Comparison of ENCODE assay signal across 7 mouse cellular contexts in the genomic region with DNA sequence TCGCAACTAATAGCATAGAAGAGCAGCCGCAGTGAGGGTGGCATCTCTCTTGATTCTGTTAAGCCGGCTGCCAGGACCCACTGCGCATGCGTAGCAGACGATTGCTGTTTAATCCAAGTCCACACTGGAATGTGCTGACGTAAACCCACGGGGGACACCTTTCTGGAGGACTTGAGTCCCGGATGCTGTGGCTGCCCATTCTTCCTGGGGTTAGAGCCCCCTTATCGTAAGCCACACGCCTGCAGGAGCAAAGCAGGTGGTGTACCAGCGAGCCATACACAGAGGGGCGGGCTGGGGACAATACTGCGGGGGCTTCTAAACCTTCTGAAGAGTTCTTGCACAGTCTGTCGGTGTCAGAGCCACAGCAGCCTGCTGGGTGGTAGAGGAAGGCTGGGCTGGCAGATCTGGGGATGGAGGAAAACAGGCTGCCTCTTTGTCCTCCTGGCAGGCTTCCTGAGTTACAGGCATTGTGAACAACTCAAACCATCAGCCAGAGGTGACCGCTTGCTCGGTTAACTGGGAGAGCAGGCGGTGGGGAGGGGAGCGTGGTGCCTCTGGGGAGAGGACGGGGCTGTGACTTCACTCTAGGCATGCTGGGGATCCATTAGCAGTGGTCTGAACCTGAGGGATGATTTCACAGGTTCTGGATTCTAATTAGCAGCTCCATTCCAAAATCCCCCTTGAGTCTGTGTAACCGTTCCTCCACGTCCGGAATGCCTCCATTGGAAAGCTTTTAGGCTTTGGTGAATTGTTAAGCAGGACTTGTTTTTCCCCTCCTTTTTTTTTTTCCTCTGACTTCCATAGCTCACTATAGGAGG.
DNase-seq lines count a peak whose midpoint lies in the region; ATAC-seq and TF ChIP-seq lines count a peak whose summit lies in the region.

No protein-coding gene starts in this region.

- no peaks in the 10 kb centered on the region for H3K36me3 ChIP-seq in embryonic facial prominence, embryonic 13.5 days
- no peaks in the 10 kb centered on the region for H3K36me3 ChIP-seq in limb, embryonic 13.5 days
- no peaks in the 10 kb centered on the region for H3K36me3 ChIP-seq in midbrain, embryonic 15.5 days (replicated peaks)
- no peaks in the 10 kb centered on the region for H3K36me3 ChIP-seq in spleen, adult 2 months (ENCODE audit: control insufficient read depth, insufficient read depth, low read length)

- H3K4me1 ChIP-seq in embryonic facial prominence, embryonic 13.5 days, result peaks cover 53% of the 10 kb centered on the region
- H3K4me1 ChIP-seq in limb, embryonic 13.5 days, result peaks cover 31% of the 10 kb centered on the region
- peaks cover 35% of the 10 kb centered on the region for H3K4me1 ChIP-seq in midbrain, embryonic 15.5 days
- H3K4me1 ChIP-seq in spleen, adult 2 months (ENCODE audit: control insufficient read depth, insufficient read depth, insufficient read length), result no peaks in the 10 kb centered on the region; the same call in 1 of the 2 replicates

- TF ChIP-seq CTCF in spleen, adult 2 months (IDR thresholded peaks at IDR 0.05; ENCODE audit: extremely low read depth, insufficient read depth, insufficient read length, insufficient replicate concordance), result no peak

- H3K9me3 ChIP-seq in embryonic facial prominence, embryonic 13.5 days, result no peaks in the 10 kb centered on the region
- no peaks in the 10 kb centered on the region for H3K9me3 ChIP-seq in limb, embryonic 13.5 days
- H3K9me3 ChIP-seq in midbrain, embryonic 15.5 days, result no peaks in the 10 kb centered on the region

- peak overlapping the region; percentile 64 for H3K9ac ChIP-seq in embryonic facial prominence, embryonic 13.5 days
- peak overlapping the region; percentile 50 for H3K9ac ChIP-seq in limb, embryonic 13.5 days
- H3K9ac ChIP-seq in midbrain, embryonic 15.5 days, result peak overlapping the region; percentile 56

- ATAC-seq in embryonic facial prominence, embryonic 13.5 days (ENCODE audit: insufficient number of reproducible peaks, insufficient read depth, low FRiP score, low TSS enrichment, low read depth), result peak; percentile 29; the same call in 1 of the 2 replicates
- peak; percentile 78 for ATAC-seq in limb, embryonic 13.5 days (ENCODE audit: low FRiP score, low read depth)
- ATAC-seq in midbrain, embryonic 15.5 days (replicated peaks), result peak; percentile 88

- peak overlapping the region; percentile 94 for H3K27ac ChIP-seq in embryonic facial prominence, embryonic 13.5 days
- H3K27ac ChIP-seq in limb, embryonic 13.5 days, result peak overlapping the region; percentile 86
- peak overlapping the region; percentile 98 for H3K27ac ChIP-seq in midbrain, embryonic 15.5 days
- H3K27ac ChIP-seq in spleen, adult 2 months (ENCODE audit: insufficient read depth, low read length), result no peak overlapping the region

- H3K4me2 ChIP-seq in embryonic facial prominence, embryonic 13.5 days, result peak overlapping the region; percentile 73
- H3K4me2 ChIP-seq in limb, embryonic 13.5 days (replicated peaks), result peak overlapping the region; percentile 73
- peak overlapping the region; percentile 75 for H3K4me2 ChIP-seq in midbrain, embryonic 15.5 days

- WGBS in embryonic facial prominence, embryonic 13.5 days, result 9% methylated on average over 23 of the region's 23 CpGs
- WGBS in limb, embryonic 13.5 days, result 15% methylated on average over 23 of the region's 23 CpGs
- WGBS in midbrain, embryonic 15.5 days, result 1% methylated on average over 23 of the region's 23 CpGs
- 23% methylated on average over 23 of the region's 23 CpGs for WGBS in spleen, adult 2 months

- TF ChIP-seq POLR2A in spleen, adult 2 months (IDR thresholded peaks at IDR 0.05; ENCODE audit: low read depth, low read length), result no peak

- peak overlapping the region; percentile 41 for H3K4me3 ChIP-seq in embryonic facial prominence, embryonic 13.5 days
- H3K4me3 ChIP-seq in limb, embryonic 13.5 days, result peak overlapping the region; percentile 43
- H3K4me3 ChIP-seq in midbrain, embryonic 15.5 days, result peak overlapping the region; percentile 41
- peak overlapping the region; percentile 47; the same call in 1 of the 2 replicates for H3K4me3 ChIP-seq in spleen, adult 2 months (ENCODE audit: extremely low read depth, insufficient read depth, insufficient read length)

- peak; percentile 20 to 48 for DNase-seq in adrenal gland, postnatal 4 days (ENCODE audit: low spot score in 2 of 2)
- peak; percentile 85 to 89 for DNase-seq in heart, adult 9 months (ENCODE audit: low spot score in 2 of 2)
- peak; percentile 86 for DNase-seq in kidney, adult 9 months
- peak; percentile 22 to 54 for DNase-seq in spleen, adult 2 months (ENCODE audit: low read depth in 1 of 2, low spot score in 2 of 2)

- no peaks in the 10 kb centered on the region for H3K27me3 ChIP-seq in embryonic facial prominence, embryonic 13.5 days
- H3K27me3 ChIP-seq in limb, embryonic 13.5 days, result no peaks in the 10 kb centered on the region
- no peaks in the 10 kb centered on the region for H3K27me3 ChIP-seq in midbrain, embryonic 15.5 days (replicated peaks)
- H3K27me3 ChIP-seq in spleen, adult 2 months (ENCODE audit: control insufficient read depth, insufficient read depth, low read length), result no peaks in the 10 kb centered on the region

Comparison
In these comparisons a context has a peak if more than half of its experiments do, and no peak if none do; other contexts are left out.
1. DNase-seq: peak in every context shown above with its lines; median percentile 87 in heart, adult 9 months; 86 in kidney, adult 9 months; 38 in spleen, adult 2 months; 34 in adrenal gland, postnatal 4 days.
2. ATAC-seq: peak in every context shown above with its lines; median percentile 88 in midbrain, embryonic 15.5 days; 78 in limb, embryonic 13.5 days; 29 in embryonic facial prominence, embryonic 13.5 days.